Mouse (Mus musculus): ENCODE measurements around the gene Pcca. TPM values are rescaled to one million over a fixed set of nuclear protein-coding genes. Genes with fewer than 3 reads are reported as not detected.

The Pcca gene
- polyA plus RNA-seq, 1 experiment, result 18.8 TPM

- no peak for TF ChIP-seq MYOD1 (IDR thresholded peaks at IDR 0.05; ENCODE audit: control insufficient read depth in 1 of 3, insufficient read length in 2 of 3, low read depth in 2 of 3)
- no peak for TF ChIP-seq MYOG (IDR thresholded peaks at IDR 0.05; ENCODE audit: control insufficient read depth in 1 of 3, insufficient read depth in 1 of 3, insufficient read length in 2 of 3, low read depth in 2 of 3)
- no peak for TF ChIP-seq POLR2A (IDR thresholded peaks at IDR 0.05; ENCODE audit: insufficient read length, low read depth)
- no peak for TF ChIP-seq SRF (IDR thresholded peaks at IDR 0.05; ENCODE audit: control insufficient read depth, insufficient read length, low read depth)
- no peak for TF ChIP-seq TCF3 (IDR thresholded peaks at IDR 0.05; ENCODE audit: insufficient read length, low read depth)
- TF ChIP-seq POLR2AphosphoS2 (IDR thresholded peaks at IDR 0.05; ENCODE audit: insufficient read length, low read depth), result no peak
- TF ChIP-seq CEBPB (IDR thresholded peaks at IDR 0.05; ENCODE audit: insufficient read depth, poor library complexity, severe bottlenecking), result no peak
- TF ChIP-seq E2F4 (IDR thresholded peaks at IDR 0.05; ENCODE audit: insufficient read depth), result no peak
- TF ChIP-seq TCF12 (IDR thresholded peaks at IDR 0.05; ENCODE audit: insufficient read depth, poor library complexity, severe bottlenecking), result no peak
- no peak for TF ChIP-seq USF1 (IDR thresholded peaks at IDR 0.05; ENCODE audit: low read depth)
- no peak for TF ChIP-seq REST (IDR thresholded peaks at IDR 0.05; ENCODE audit: insufficient read depth, insufficient read length)
- no peak for TF ChIP-seq MAX (IDR thresholded peaks at IDR 0.05; ENCODE audit: low read depth)
- Histone ChIP-seq H3ac (ENCODE audit: control insufficient read depth, insufficient read length) (no peak overlapping the region), H3K36me3 (ENCODE audit: control insufficient read depth, insufficient read depth) (peaks cover 6% of the 10 kb centered on the region), H3K4me3 (no peak overlapping the region), H3K79me2 (ENCODE audit: control insufficient read depth, insufficient read depth) (no peaks in the 10 kb centered on the region), H3K27me3 (ENCODE audit: control insufficient read depth, insufficient read depth, insufficient read length) (no peaks in the 10 kb centered on the region), H3K4me2 (ENCODE audit: low read depth) (no peak overlapping the region)
Measured at GRCm38 (mm10) chr14:122684811-122685210, 150.7 kb downstream of the Pcca start.

- Histone ChIP-seq H3ac (ENCODE audit: control insufficient read depth, insufficient read length) (no peak overlapping the region), H3K36me3 (ENCODE audit: control insufficient read depth, insufficient read depth) (peaks cover 9% of the 10 kb centered on the region), H3K4me2 (ENCODE audit: low read depth) (no peak overlapping the region), H3K4me3 (no peak overlapping the region), H3K27me3 (ENCODE audit: control insufficient read depth, insufficient read depth, insufficient read length) (no peaks in the 10 kb centered on the region), H3K79me2 (ENCODE audit: control insufficient read depth, insufficient read depth) (no peaks in the 10 kb centered on the region)
- TF ChIP-seq POLR2A (IDR thresholded peaks at IDR 0.05; ENCODE audit: insufficient read length, low read depth) (no peak), E2F4 (IDR thresholded peaks at IDR 0.05; ENCODE audit: insufficient read depth) (no peak), TCF12 (IDR thresholded peaks at IDR 0.05; ENCODE audit: insufficient read depth, poor library complexity, severe bottlenecking) (no peak), MAX (IDR thresholded peaks at IDR 0.05; ENCODE audit: low read depth) (no peak), MYOG (IDR thresholded peaks at IDR 0.05; ENCODE audit: control insufficient read depth in 1 of 3, insufficient read depth in 1 of 3, insufficient read length in 2 of 3, low read depth in 2 of 3) (no peak), POLR2AphosphoS2 (IDR thresholded peaks at IDR 0.05; ENCODE audit: insufficient read length, low read depth) (no peak)
Measured at GRCm38 (mm10) chr14:122687398-122687797, 153.3 kb downstream of the Pcca start.

GRCm38 (mm10) chr14:122688378-122688777 is 154.3 kb downstream of the Pcca start:
- H3K4me3 ChIP-seq, result no peak overlapping the region
- H3K4me2 ChIP-seq (ENCODE audit: low read depth), result no peak overlapping the region
- peaks cover 11% of the 10 kb centered on the region for H3K36me3 ChIP-seq (ENCODE audit: control insufficient read depth, insufficient read depth)
- no peaks in the 10 kb centered on the region for H3K79me2 ChIP-seq (ENCODE audit: control insufficient read depth, insufficient read depth)
- no peaks in the 10 kb centered on the region for H3K27me3 ChIP-seq (ENCODE audit: control insufficient read depth, insufficient read depth, insufficient read length)
- no peak for TF ChIP-seq MYOG (IDR thresholded peaks at IDR 0.05; ENCODE audit: control insufficient read depth in 1 of 3, insufficient read depth in 1 of 3, insufficient read length in 2 of 3, low read depth in 2 of 3)
- no peak for TF ChIP-seq USF1 (IDR thresholded peaks at IDR 0.05; ENCODE audit: low read depth)
- TF ChIP-seq TCF3 (IDR thresholded peaks at IDR 0.05; ENCODE audit: insufficient read length, low read depth), result no peak
- H3ac ChIP-seq (ENCODE audit: control insufficient read depth, insufficient read length), result no peak overlapping the region

- TF ChIP-seq E2F4 (IDR thresholded peaks at IDR 0.05; ENCODE audit: insufficient read depth) (no peak), POLR2A (IDR thresholded peaks at IDR 0.05; ENCODE audit: insufficient read length, low read depth) (no peak), REST (IDR thresholded peaks at IDR 0.05; ENCODE audit: insufficient read depth, insufficient read length) (no peak), MYOD1 (IDR thresholded peaks at IDR 0.05; ENCODE audit: control insufficient read depth in 1 of 3, insufficient read length in 2 of 3, low read depth in 2 of 3) (no peak), POLR2AphosphoS2 (IDR thresholded peaks at IDR 0.05; ENCODE audit: insufficient read length, low read depth) (no peak)
- H3K36me3 ChIP-seq (ENCODE audit: control insufficient read depth, insufficient read depth), result peaks cover 11% of the 10 kb centered on the region
- H3ac ChIP-seq (ENCODE audit: control insufficient read depth, insufficient read length), result no peak overlapping the region
- no peaks in the 10 kb centered on the region for H3K79me2 ChIP-seq (ENCODE audit: control insufficient read depth, insufficient read depth)
- H3K27me3 ChIP-seq (ENCODE audit: control insufficient read depth, insufficient read depth, insufficient read length), result no peaks in the 10 kb centered on the region
- H3K4me3 ChIP-seq, result no peak overlapping the region
- H3K4me2 ChIP-seq (ENCODE audit: low read depth), result no peak overlapping the region
Measured at GRCm38 (mm10) chr14:122689136-122689815, 155.2 kb downstream of the Pcca start.

DNA sequence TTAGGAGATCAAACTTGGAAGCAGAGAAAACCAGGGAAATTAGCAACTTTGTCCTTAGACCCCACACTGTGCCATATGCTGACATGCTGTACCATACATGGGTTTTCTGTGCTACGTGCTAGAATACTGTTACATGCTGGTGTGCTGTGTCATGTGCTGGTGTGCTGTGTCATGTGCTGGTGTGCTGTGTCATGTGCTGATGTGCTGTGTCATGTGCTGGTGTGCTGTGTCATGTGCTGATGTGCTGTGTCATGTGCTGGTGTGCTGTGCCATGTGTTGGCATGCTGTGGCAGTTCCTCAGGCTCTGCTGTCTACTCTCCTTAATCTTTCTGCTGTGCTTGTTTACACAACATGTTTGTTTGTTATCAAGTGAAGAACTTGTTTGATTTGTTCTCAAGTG is 157.4 kb downstream of the Pcca start:
- Histone ChIP-seq H3K36me3 (ENCODE audit: control insufficient read depth, insufficient read depth) (peaks cover 10% of the 10 kb centered on the region), H3K27me3 (ENCODE audit: control insufficient read depth, insufficient read depth, insufficient read length) (no peaks in the 10 kb centered on the region), H3K79me2 (ENCODE audit: control insufficient read depth, insufficient read depth) (no peaks in the 10 kb centered on the region), H3K4me3 (no peak overlapping the region), H3ac (ENCODE audit: control insufficient read depth, insufficient read length) (no peak overlapping the region), H3K4me2 (ENCODE audit: low read depth) (no peak overlapping the region)
- TF ChIP-seq CEBPB (IDR thresholded peaks at IDR 0.05; ENCODE audit: insufficient read depth, poor library complexity, severe bottlenecking), result no peak
- TF ChIP-seq MYOG (IDR thresholded peaks at IDR 0.05; ENCODE audit: control insufficient read depth in 1 of 3, insufficient read depth in 1 of 3, insufficient read length in 2 of 3, low read depth in 2 of 3), result no peak
- TF ChIP-seq E2F4 (IDR thresholded peaks at IDR 0.05; ENCODE audit: insufficient read depth), result no peak
- TF ChIP-seq POLR2A (IDR thresholded peaks at IDR 0.05; ENCODE audit: insufficient read length, low read depth), result no peak
- TF ChIP-seq POLR2AphosphoS2 (IDR thresholded peaks at IDR 0.05; ENCODE audit: insufficient read length, low read depth), result no peak
- TF ChIP-seq TCF12 (IDR thresholded peaks at IDR 0.05; ENCODE audit: insufficient read depth, poor library complexity, severe bottlenecking), result no peak
- no peak for TF ChIP-seq TCF3 (IDR thresholded peaks at IDR 0.05; ENCODE audit: insufficient read length, low read depth)
- TF ChIP-seq SRF (IDR thresholded peaks at IDR 0.05; ENCODE audit: control insufficient read depth, insufficient read length, low read depth), result no peak
- no peak for TF ChIP-seq REST (IDR thresholded peaks at IDR 0.05; ENCODE audit: insufficient read depth, insufficient read length)
- TF ChIP-seq MAX (IDR thresholded peaks at IDR 0.05; ENCODE audit: low read depth), result no peak
- TF ChIP-seq MYOD1 (IDR thresholded peaks at IDR 0.05; ENCODE audit: control insufficient read depth in 1 of 3, insufficient read length in 2 of 3, low read depth in 2 of 3), result no peak
- TF ChIP-seq USF1 (IDR thresholded peaks at IDR 0.05; ENCODE audit: low read depth), result no peak

Data from myocyte (in vitro differentiated cells).